Mouse (Mus musculus): ENCODE measurements around the gene Eaf1. TPM values are rescaled to one million over a fixed set of nuclear protein-coding genes. Genes with fewer than 3 reads are reported as not detected.

The Eaf1 gene
- total and polyA plus RNA-seq, 2 experiments from 2014 or later = 6.5 to 7.4 TPM

DNA sequence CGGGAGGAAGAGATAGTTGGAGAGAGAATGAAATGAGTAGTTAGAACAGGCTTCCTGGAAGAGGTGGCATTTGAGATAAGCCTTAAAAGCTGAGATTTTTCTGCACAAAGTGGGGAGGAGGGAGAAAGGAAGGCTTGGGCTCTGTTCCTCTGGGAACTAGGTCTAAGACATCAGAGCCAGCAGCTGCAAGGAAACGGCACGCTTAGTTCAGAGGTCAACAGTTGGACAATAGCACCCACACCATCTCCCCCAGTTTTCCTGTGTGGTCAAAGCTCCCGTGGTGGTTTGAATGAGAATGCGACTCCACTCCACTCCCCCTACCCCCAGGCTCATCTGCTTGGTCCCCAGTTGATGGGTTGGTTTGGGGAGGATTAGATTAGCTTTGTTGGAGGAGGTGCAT, 65.0 kb downstream of the Eaf1 start:
- Histone ChIP-seq H3K4me1 (ENCODE audit: control insufficient read depth, insufficient read depth) (peaks cover 33% of the 10 kb centered on the region), H3K27ac (ENCODE audit: low read depth) (no peak overlapping the region), H3K4me3 (ENCODE audit: low read depth, low read length) (no peak overlapping the region), H3K36me3 (replicated peaks; ENCODE audit: control insufficient read depth, insufficient read depth, low read length) (no peaks in the 10 kb centered on the region), H3K27me3 (ENCODE audit: control insufficient read depth, insufficient read depth, low read length) (no peaks in the 10 kb centered on the region), H3K9ac (replicated peaks; ENCODE audit: low read depth, low read length) (no peak overlapping the region), H3K4me2 (ENCODE audit: low read depth, low read length) (no peak overlapping the region), H3K9me3 (replicated peaks; ENCODE audit: control insufficient read depth, low read length) (no peaks in the 10 kb centered on the region)
- TF ChIP-seq CTCF (IDR thresholded peaks at IDR 0.05; ENCODE audit: low read depth) = no peak
- no peak for TF ChIP-seq EP300 (IDR thresholded peaks at IDR 0.05; ENCODE audit: low read depth)
- DNase-seq (ENCODE audit: low spot score) (no peak), ATAC-seq (ENCODE audit: insufficient read depth, low read depth) (no peak)
- 65% methylated on average over 5 of the region's 5 CpGs for WGBS

Other genes with a start within 250 kb of the Eaf1 start
- gene Phf7, start 243.1 kb upstream of the Eaf1 start, total RNA-seq (2014; rRNA removed; ENCODE audit: low replicate concordance) = 2.1 and 7.4 TPM in 2 replicates
- gene Phf7, start 243.1 kb upstream of the Eaf1 start, polyA plus RNA-seq (2015; fragmentation: Nextera tagmentation; extraction: Ambion mirVana) = 11.7 and 12.5 TPM in 2 replicates
- 51.1 and 64.0 TPM in 2 replicates for gene Bap1, start 242.9 kb upstream of the Eaf1 start, total RNA-seq (2014; rRNA removed; ENCODE audit: low replicate concordance)
- gene Bap1, start 242.9 kb upstream of the Eaf1 start, polyA plus RNA-seq (2015; fragmentation: Nextera tagmentation; extraction: Ambion mirVana) = 34.2 and 38.6 TPM in 2 replicates
- gene Dnah1, start 170.5 kb upstream of the Eaf1 start, total RNA-seq (2014; rRNA removed; ENCODE audit: low replicate concordance) = 0.08 TPM in 1 of 2 replicates, not detected in the other
- gene Dnah1, start 170.5 kb upstream of the Eaf1 start, polyA plus RNA-seq (2015; fragmentation: Nextera tagmentation; extraction: Ambion mirVana) = 0.10 and 0.15 TPM in 2 replicates
- gene Capn7, start 157.8 kb upstream of the Eaf1 start, total RNA-seq (2014; rRNA removed; ENCODE audit: low replicate concordance) = 34.0 and 51.2 TPM in 2 replicates
- gene Capn7, start 157.8 kb upstream of the Eaf1 start, polyA plus RNA-seq (2015; fragmentation: Nextera tagmentation; extraction: Ambion mirVana) = 32.3 and 33.8 TPM in 2 replicates
- gene Sh3bp5, start 58.3 kb upstream of the Eaf1 start, total RNA-seq (2014; rRNA removed; ENCODE audit: low replicate concordance) = 10.2 and 14.2 TPM in 2 replicates
- 37.6 and 43.4 TPM in 2 replicates for gene Sh3bp5, start 58.3 kb upstream of the Eaf1 start, polyA plus RNA-seq (2015; fragmentation: Nextera tagmentation; extraction: Ambion mirVana)
- gene Mettl6, start 641 bp downstream of the Eaf1 start, total RNA-seq (2014; rRNA removed; ENCODE audit: low replicate concordance) = 9.0 and 21.7 TPM in 2 replicates
- gene Mettl6, start 641 bp downstream of the Eaf1 start, polyA plus RNA-seq (2015; fragmentation: Nextera tagmentation; extraction: Ambion mirVana) = 23.3 and 26.6 TPM in 2 replicates
- gene Colq, start 96.9 kb downstream of the Eaf1 start, total RNA-seq (2014; rRNA removed; ENCODE audit: low replicate concordance) = 13.8 and 16.4 TPM in 2 replicates
- 7.5 and 7.9 TPM in 2 replicates for gene Colq, start 96.9 kb downstream of the Eaf1 start, polyA plus RNA-seq (2015; fragmentation: Nextera tagmentation; extraction: Ambion mirVana)
- gene Gm49387, start 146.5 kb downstream of the Eaf1 start, total RNA-seq (2014; rRNA removed; ENCODE audit: low replicate concordance) = not detected in 2 replicates
- gene Gm49387, start 146.5 kb downstream of the Eaf1 start, polyA plus RNA-seq (2015; fragmentation: Nextera tagmentation; extraction: Ambion mirVana) = 1.7 and 1.9 TPM in 2 replicates
- 29.0 and 43.1 TPM in 2 replicates for gene Btd, start 146.6 kb downstream of the Eaf1 start, total RNA-seq (2014; rRNA removed; ENCODE audit: low replicate concordance)
- gene Btd, start 146.6 kb downstream of the Eaf1 start, polyA plus RNA-seq (2015; fragmentation: Nextera tagmentation; extraction: Ambion mirVana) = 14.6 and 15.0 TPM in 2 replicates
- gene Hacl1, start 146.9 kb downstream of the Eaf1 start, total RNA-seq (2014; rRNA removed; ENCODE audit: low replicate concordance) = 22.4 and 25.5 TPM in 2 replicates
- gene Hacl1, start 146.9 kb downstream of the Eaf1 start, polyA plus RNA-seq (2015; fragmentation: Nextera tagmentation; extraction: Ambion mirVana) = 9.2 and 12.2 TPM in 2 replicates

All from heart, postnatal 0 days (tissue).